Mouse (Mus musculus) layer of hippocampus, postnatal 14 days (tissue): Measurements from ENCODE around the gene Ms4a7. TPM values are rescaled to one million over a fixed set of nuclear protein-coding genes. Genes with fewer than 3 reads are reported as not detected.
A peak's percentile ranks its signal among the peaks of the same experiment; 100 is the strongest.
"Not testable (repeated sequence)": the region's sequence is repeated elsewhere in the genome, so short reads cannot be mapped to it uniquely, and the experiment has no call there.

Source experiments
- DNase-seq, 2 experiments: peaks; one replicate each; pipeline ENCODE4 v3.0.0; 2021 to 2022; ENCODE audit warnings: low spot score in 2 of 2, mixed read lengths in 1 of 2
- long read RNA-seq, 2 experiments: library from polyadenylated mRNA; stranded (forward); transcript quantifications; one replicate each; pipeline ENCODE4 v2.0.0; 2021
- total RNA-seq, 2 experiments: library from RNA; stranded (reverse); gene quantifications; 2 replicates each; pipeline ENCODE4 v1.2.3; 2021

Ms4a7 gene
- under 1 TPM; 0.28 to 0.69 TPM for total RNA-seq
- long read RNA-seq, experiment 1, result 0 reads
- long read RNA-seq, experiment 2, partial matches to known transcripts, result 0 of 2 reads
- long read RNA-seq, experiment 2, other reads (novel, unspliced or antisense), result 0 of 2 reads

- DNase-seq, result no peak
These were observed at the start of gene Ms4a7 for GRCm38 (mm10) chr19:11335932-11336331. Ms4a7 (minus strand) TSS chr19:11336146.

DNA sequence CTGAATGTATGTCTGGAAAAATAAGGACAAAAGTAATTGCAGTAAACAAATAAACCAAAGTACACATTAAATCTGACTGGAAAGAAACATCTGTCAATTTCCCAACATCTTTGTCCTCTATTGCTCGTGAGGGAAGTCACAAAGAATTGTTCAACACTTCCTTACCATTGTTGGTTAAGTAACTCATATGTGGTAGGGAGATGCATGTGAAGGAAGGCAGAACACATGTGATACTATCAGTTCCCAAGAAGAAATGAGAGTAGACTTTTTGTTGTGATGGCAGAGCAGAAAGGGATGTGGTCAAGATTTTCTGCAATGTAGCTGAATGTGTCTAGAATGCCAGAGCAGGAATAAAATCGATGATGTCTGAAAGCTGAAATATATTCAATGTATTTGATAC lies 40.5 kb upstream of the Ms4a7 start:
- no peak for DNase-seq

GRCm38 (mm10) chr19:11375273-11375672 lies 39.3 kb upstream of the Ms4a7 start, which contains the start of gene Ms4a4a:
Ms4a4a (plus strand) TSS chr19:11375523.
- DNase-seq, result no peak

GRCm38 (mm10) chr19:11371181-11371580 lies 35.2 kb upstream of the Ms4a7 start:
- no peak for DNase-seq

DNA sequence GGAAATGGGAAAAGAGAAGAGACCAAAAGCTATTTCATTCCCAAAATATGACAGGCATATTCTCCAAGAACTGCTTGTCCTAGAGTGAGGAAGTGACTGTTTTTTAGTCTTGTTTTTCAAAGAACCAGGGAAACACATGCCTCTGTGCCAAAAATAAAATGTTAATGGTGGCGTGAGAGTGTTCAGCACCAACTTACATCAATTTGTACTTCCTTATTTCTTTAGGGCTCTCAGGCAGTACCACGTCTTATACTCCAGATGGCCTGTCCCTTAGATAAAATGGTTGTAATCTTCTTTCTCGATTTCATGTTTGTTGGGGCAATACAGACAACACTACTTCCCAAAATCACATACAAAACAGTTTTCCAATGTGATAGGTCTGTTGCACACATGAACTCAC lies 32.4 kb upstream of the Ms4a7 start:
- DNase-seq, result no peak

DNA sequence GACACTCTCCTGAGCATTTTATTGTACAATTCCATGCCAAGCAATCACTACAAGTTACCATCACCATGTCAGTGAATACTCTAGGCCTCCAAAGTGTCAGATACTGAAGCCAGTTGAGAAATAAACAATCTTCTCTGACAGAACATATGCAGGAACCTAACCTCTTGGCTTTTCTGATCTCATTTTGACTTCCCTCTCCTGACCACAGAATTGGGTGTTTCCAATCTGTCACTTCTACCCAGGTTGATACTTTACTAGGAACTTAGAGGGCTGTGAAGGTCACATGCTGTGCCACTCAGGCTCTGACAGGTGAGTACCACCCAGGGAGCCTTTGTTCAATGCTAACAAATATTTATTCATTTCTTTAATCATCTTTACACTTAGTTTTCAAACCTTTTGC lies 26.1 kb upstream of the Ms4a7 start:
- DNase-seq, result no peak

DNA sequence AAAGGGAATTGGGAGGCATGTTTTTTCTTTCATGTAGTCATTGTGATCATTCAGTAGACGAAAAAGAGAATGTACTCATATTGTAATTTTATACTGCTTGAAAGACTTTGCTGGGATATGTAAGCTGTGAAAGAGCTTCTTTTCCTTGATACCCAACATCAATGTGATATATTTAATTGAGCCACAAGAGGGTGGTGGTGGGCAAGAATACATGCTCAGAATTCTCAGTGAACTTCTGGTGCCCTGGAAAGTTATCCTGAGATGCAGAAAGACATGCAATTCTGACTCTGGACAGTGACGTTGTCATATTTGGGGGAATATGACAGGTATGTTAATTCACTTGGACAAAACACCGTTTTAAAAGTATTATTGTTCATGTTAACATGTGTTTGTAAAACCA lies 24.2 kb upstream of the Ms4a7 start:
- DNase-seq, result peak in 1 of 2 experiments; percentile 28

GRCm38 (mm10) chr19:11355730-11356129 lies 19.8 kb upstream of the Ms4a7 start:
- no peak for DNase-seq

DNA sequence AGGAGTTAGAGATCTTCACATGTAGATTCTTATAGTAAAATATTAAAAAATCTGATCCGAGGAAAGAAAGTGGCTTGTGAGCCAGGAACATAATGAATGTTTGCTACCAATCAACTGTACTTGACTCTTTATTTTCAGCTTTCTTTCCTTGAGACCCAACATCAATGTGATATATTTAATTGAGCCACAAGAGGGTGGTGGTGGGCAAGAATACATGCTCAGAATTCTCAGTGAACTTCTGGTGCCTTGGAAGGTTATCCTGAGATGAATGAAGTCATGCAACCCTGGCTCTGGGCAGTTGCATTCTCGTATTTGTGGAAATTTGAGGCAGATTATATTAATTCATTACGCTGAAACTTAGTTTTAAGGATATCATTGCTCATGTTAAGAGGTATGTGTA lies 15.9 kb upstream of the Ms4a7 start:
- peak in 1 of 2 experiments; percentile 4 for DNase-seq

DNA sequence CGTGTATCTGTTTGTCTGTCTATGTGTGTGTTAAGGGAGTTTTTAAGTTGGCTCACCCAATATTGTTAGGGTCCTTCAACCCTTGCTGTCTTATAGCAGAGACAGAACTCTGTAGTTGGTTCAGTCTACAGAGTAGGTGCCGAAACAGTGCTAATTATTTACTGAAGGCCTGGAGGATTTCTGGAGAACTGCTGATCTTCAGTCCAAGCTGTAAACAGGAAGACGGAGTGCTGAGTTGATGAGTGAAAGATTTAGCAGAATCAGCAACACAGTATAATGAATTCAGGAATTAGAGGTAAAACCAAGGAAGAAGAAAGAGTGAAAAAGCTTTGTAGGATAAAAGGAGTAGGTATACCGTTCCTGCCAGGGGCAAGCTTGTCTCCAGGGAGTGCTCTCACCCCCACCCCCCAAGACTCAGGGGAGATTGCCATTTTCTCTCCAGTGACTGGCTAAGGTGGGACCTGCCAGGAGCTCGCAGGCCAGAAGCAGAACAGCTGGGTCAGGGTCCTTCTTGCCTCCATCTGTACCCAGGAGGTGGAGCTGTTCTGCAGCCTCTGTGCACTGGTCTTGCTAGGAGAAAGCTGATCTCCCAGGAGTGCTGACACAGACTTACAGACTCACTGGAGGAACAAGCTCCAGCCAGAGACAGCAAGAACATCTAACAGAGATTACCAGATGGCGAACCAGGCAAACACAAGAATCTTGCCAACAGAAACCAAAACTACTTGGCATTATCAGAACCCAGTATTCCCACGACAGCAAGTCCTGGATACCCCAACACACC lies 13.9 kb upstream of the Ms4a7 start:
- peak; percentile 2 to 20 for DNase-seq

DNA sequence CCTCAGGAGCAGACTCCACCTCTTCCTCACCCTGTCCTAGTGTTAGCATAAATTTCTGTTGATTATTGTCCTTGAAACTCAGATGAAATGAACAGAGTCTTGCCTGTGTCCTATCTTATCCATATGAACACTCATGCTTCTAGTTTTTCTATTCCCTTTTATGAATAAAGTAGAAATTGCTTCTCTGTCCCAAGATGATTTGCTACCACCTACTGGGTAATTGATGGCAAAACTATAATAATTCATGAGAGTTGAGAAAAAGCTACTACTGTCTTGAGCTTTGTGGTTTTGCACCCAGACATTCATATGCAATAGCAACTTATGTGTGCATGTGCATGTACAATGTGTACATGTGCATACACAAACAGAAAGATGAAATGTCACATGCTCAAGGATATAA lies 8.0 kb upstream of the Ms4a7 start:
- no peak for DNase-seq

GRCm38 (mm10) chr19:11343147-11343546 lies 7.2 kb upstream of the Ms4a7 start:
- DNase-seq, result no peak

DNA sequence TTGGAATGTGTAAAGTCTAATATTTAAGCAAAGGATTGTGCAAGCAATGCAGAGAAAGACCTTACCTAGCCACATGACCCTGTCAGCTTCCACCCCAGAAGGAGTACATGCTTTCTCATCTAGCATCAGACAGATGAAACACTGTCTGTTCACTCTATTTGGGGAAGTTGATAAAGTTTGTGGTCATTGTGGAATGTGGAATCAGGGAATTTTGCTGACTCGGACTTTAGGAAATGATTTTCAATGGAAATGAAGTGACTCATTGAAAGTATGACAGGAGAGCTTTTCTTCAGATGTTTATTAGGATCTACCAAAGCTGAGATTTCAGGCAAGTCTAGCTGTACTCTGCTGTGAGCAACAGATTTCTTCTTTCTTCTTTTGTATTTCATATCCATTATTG lies 14.8 kb downstream of the Ms4a7 start:
- DNase-seq, result no peak

GRCm38 (mm10) chr19:11316786-11317185 lies 19.2 kb downstream of the Ms4a7 start:
- no peak for DNase-seq

GRCm38 (mm10) chr19:11314354-11314753 lies 21.6 kb downstream of the Ms4a7 start, which contains the start of gene Ms4a14:
Ms4a14 (minus strand) TSS chr19:11314454.
- DNase-seq, result no peak

DNA sequence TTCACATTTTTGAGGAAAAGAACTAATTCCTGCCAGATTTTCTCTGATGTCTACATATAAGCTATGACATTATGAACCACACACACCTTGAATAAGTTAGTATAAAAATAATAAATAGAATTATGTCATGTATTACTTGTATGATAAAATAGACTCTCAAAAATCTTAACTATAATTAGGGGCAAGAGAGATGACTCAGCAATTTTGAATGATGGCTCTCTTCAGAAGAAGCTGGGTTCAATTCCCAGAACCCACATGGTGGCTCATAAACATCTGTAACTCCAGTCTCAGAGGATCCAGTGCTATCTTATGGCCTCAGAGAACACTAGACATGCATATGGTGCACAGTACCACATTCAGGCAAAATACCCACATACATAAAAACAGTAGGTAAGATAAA lies 27.1 kb downstream of the Ms4a7 start:
- no peak for DNase-seq

- DNase-seq, result not testable (repeated sequence)
These were observed 36.4 kb downstream of the Ms4a7 start for GRCm38 (mm10) chr19:11299529-11299928.

DNA sequence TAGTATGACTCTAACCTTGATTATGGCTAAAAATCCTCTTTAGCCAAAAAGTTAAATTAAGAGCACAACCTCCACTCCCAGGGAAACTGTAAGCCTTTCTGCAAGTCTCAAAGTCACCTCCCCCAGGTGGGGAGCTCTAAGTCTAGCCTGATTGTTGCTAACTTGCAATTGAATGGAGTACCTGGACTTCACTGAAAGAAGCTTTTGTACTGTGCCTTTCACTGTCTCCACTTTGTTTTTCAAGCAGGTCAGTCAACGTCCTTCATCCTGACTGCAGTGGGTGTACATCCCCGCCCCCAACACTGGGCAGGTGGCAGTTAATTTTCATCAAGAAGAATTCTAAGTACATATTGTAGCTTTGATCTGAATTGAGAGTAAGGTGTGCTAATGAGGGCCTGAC lies 37.0 kb downstream of the Ms4a7 start:
- no peak for DNase-seq

- DNase-seq, result not testable (repeated sequence)
These were observed 42.3 kb downstream of the Ms4a7 start for GRCm38 (mm10) chr19:11293616-11294015.

DNA sequence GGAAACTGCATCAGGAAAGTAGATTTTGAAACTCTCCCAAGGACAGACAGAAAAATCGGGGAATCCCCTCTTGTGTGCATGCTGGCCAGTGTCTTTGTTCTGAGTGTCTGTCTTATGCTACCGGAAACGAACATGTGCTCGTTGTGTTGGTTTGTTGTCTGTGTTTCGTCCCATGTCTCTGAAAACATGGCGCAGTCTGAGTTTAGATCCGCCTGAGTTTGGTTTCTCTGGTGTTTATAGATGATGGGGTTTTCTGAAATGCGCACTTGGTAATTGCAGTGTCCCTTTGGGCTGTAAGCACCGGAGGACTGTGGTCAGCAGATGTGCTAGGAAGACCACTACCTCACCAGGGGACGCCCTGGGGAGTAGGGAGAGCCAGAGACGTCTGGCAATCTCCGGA lies 43.0 kb downstream of the Ms4a7 start:
- DNase-seq, result no peak

- DNase-seq, result no peak
These were observed 52.2 kb downstream of the Ms4a7 start, which contains the start of gene Ms4a5 for GRCm38 (mm10) chr19:11283773-11284172. Ms4a5 (minus strand) TSS chr19:11283873.

- no peak for DNase-seq
These were observed 55.7 kb downstream of the Ms4a7 start for GRCm38 (mm10) chr19:11280223-11280622.

DNA sequence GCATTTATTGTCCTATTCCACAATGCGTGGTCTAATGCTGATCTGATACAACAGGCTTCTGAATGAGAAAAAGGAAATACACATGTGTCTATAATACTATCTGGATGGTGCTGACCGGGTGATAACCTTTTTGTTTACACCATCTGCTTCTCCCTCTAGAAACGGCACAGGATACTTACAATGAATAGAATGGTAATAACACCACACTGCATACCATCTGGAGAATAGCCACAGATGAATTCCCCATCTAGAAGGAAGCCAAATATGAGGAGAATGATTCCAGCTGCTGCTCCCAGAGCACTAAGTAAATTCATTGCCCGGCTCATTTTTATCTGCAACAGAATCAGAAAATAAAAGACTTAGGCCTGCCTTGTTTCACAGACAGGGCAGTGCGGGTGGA lies 59.5 kb downstream of the Ms4a7 start:
- no peak for DNase-seq
